ENCODE assay signal across 24 mouse cellular contexts in genomic region chr7:82366056-82366455, GRCm38 (mm10). TPM values are rescaled to one million over a fixed set of nuclear protein-coding genes. Genes with fewer than 3 reads are reported as not detected.
A peak's percentile ranks its signal among the peaks of the same experiment; 100 is the strongest.
DNase-seq lines count a peak whose midpoint lies in the region; ATAC-seq and TF ChIP-seq lines count a peak whose summit lies in the region.
"Had no signal": no experiment of that assay in that cellular context is flagged by ENCODE, and none has a peak within 500 bp of the region (broad histone marks: within the 10 kb centered on the region; RNA-seq: fewer than 3 reads in every experiment).

No protein-coding gene starts in this region.

- no peaks in the 10 kb centered on the region for H3K27me3 ChIP-seq in kidney, embryonic 15.5 days
- no peaks in the 10 kb centered on the region for H3K27me3 ChIP-seq in lung, embryonic 14.5 days (ENCODE audit: insufficient read depth, low read length)
- H3K27me3 ChIP-seq in CH12.LX (replicated peaks): peaks cover 2% of the 10 kb centered on the region
- H3K27me3 ChIP-seq in intestine, embryonic 16.5 days (replicated peaks; ENCODE audit: control insufficient read depth, insufficient read depth, low read length): no peaks in the 10 kb centered on the region
- H3K27me3 ChIP-seq: embryonic facial prominence, embryonic 15.5 days; limb, embryonic 13.5 days; liver, embryonic 13.5 days; megakaryocyte, embryonic 14.5 days; midbrain, embryonic 13.5 days had no signal

- no peaks in the 10 kb centered on the region for H3K4me1 ChIP-seq in kidney, embryonic 15.5 days
- 0 out of 2 replicates have a peak, but pooled peaks cover 3% of the 10 kb centered on the region for H3K4me1 ChIP-seq in lung, embryonic 14.5 days (ENCODE audit: insufficient read depth)
- H3K4me1 ChIP-seq in CH12.LX (ENCODE audit: control insufficient read depth in 1 of 2, insufficient read depth in 2 of 2): peaks cover 0 to 2% of the 10 kb centered on the region in 2 experiments; a peak in 2 of 4 replicates
- H3K4me1 ChIP-seq in intestine, embryonic 16.5 days (ENCODE audit: control insufficient read depth, insufficient read depth, low read length): no peaks in the 10 kb centered on the region
- H3K4me1 ChIP-seq: hindbrain, embryonic 10.5 days; liver, embryonic 13.5 days; midbrain, embryonic 13.5 days had no signal

- H3K79me2 ChIP-seq in CH12.LX (replicated peaks; ENCODE audit: control insufficient read depth, extremely low read depth, insufficient read depth, poor library complexity, severe bottlenecking): no peaks in the 10 kb centered on the region

- no peak for TF ChIP-seq RAD21 in CH12.LX (IDR thresholded peaks at IDR 0.05; ENCODE audit: low read depth, low read length)

- peak; percentile 29; the same call in 1 of the 2 replicates for ATAC-seq in kidney, embryonic 15.5 days (replicated peaks; ENCODE audit: low FRiP score)
- peak; percentile 56; the same call in 1 of the 2 replicates for ATAC-seq in lung, embryonic 14.5 days (ENCODE audit: insufficient read depth)
- ATAC-seq in intestine, embryonic 16.5 days: peak; percentile 60
- no peak for ATAC-seq in cerebellum, adult (ENCODE audit: insufficient number of reproducible peaks, low FRiP score, low TSS enrichment)
- ATAC-seq: forebrain, embryonic 14.5 days; hindbrain, postnatal 0 days; midbrain, embryonic 13.5 days had no signal

- no peak for DNase-seq in kidney, adult 18-20 months
- DNase-seq in lung, embryonic 14.5 days: peak; percentile 63
- no peak for DNase-seq in lung, postnatal 25 days (ENCODE audit: low spot score)
- DNase-seq in CH12.LX (ENCODE audit: extremely low read depth): no peak
- DNase-seq: adrenal gland, postnatal 14 days; cerebellum, adult 8-10 months; cerebellum, postnatal 36 days; embryo, embryonic 11 days; gastrocnemius, adult 2 months; liver, embryonic 13.5 days; lung, adult 2 months had no signal

- TF ChIP-seq POLR2A in CH12.LX (IDR thresholded peaks at IDR 0.05; ENCODE audit: low read depth, low read length): no peak

- peak; percentile 33; the same call in 1 of the 2 replicates for TF ChIP-seq EP300 in CH12.LX (IDR thresholded peaks at IDR 0.05; ENCODE audit: low read length)

- H3K4me3 ChIP-seq in kidney, embryonic 15.5 days (replicated peaks): no peak overlapping the region
- no peak overlapping the region for H3K4me3 ChIP-seq in lung, embryonic 14.5 days (ENCODE audit: low read depth, low read length)
- no peak overlapping the region for H3K4me3 ChIP-seq in CH12.LX (replicated peaks in 1 of 3; ENCODE audit: low read depth in 2 of 3, low read length in 2 of 3, poor library complexity in 1 of 3)
- H3K4me3 ChIP-seq in intestine, embryonic 16.5 days (ENCODE audit: low read length): no peak overlapping the region
- H3K4me3 ChIP-seq: embryonic facial prominence, embryonic 15.5 days; gastrocnemius, adult 2 months; hindbrain, embryonic 10.5 days; limb, embryonic 13.5 days; liver, embryonic 13.5 days; midbrain, embryonic 13.5 days had no signal

- H3K9ac ChIP-seq in kidney, embryonic 15.5 days: no peak overlapping the region
- H3K9ac ChIP-seq in lung, embryonic 14.5 days: no peak overlapping the region
- no peak overlapping the region for H3K9ac ChIP-seq in CH12.LX (ENCODE audit: insufficient read depth, low read depth)
- H3K9ac ChIP-seq in intestine, embryonic 16.5 days (ENCODE audit: low read depth, low read length): no peak overlapping the region
- H3K9ac ChIP-seq: embryonic facial prominence, embryonic 15.5 days; limb, embryonic 13.5 days; liver, embryonic 13.5 days; midbrain, embryonic 13.5 days had no signal

- no peaks in the 10 kb centered on the region for H3K9me3 ChIP-seq in kidney, embryonic 15.5 days (replicated peaks)
- no peaks in the 10 kb centered on the region for H3K9me3 ChIP-seq in lung, embryonic 14.5 days (ENCODE audit: low read depth, low read length)
- H3K9me3 ChIP-seq in CH12.LX (replicated peaks; ENCODE audit: low read length): no peaks in the 10 kb centered on the region
- no peaks in the 10 kb centered on the region for H3K9me3 ChIP-seq in intestine, embryonic 16.5 days (ENCODE audit: control insufficient read depth, low read length)
- H3K9me3 ChIP-seq: embryonic facial prominence, embryonic 15.5 days; hindbrain, embryonic 10.5 days; limb, embryonic 13.5 days; liver, embryonic 13.5 days; midbrain, embryonic 13.5 days had no signal

- in situ Hi-C loops in CH12.LX (cut with MboI; ENCODE audit: low pct_ligation_motif_present, low pct_unique_long_range_greater_than_20kb, low sequenced_read_pairs): no loop called here

- no peak for TF ChIP-seq CTCF in lung, embryonic 14.5 days (IDR thresholded peaks at IDR 0.05; ENCODE audit: low read depth)
- no peak for TF ChIP-seq CTCF in CH12.LX (conservative IDR thresholded peaks at IDR 0.05 in 1 of 2, IDR thresholded peaks at IDR 0.05 in 1 of 2; ENCODE audit: low read depth in 2 of 2, low read length in 2 of 2)

- 39% methylated on average over 4 of the region's 4 CpGs for WGBS in kidney, embryonic 15.5 days
- 22% methylated on average over 4 of the region's 4 CpGs for WGBS in lung, embryonic 14.5 days
- WGBS in intestine, embryonic 16.5 days: 40% methylated on average over 4 of the region's 4 CpGs

- no peak overlapping the region for H3K4me2 ChIP-seq in kidney, embryonic 15.5 days
- H3K4me2 ChIP-seq in lung, embryonic 14.5 days: no peak overlapping the region
- H3K4me2 ChIP-seq in CH12.LX (ENCODE audit: insufficient read depth, low read depth, poor library complexity, severe bottlenecking): no peak overlapping the region
- H3K4me2 ChIP-seq in intestine, embryonic 16.5 days (ENCODE audit: low read depth, low read length): no peak overlapping the region
- H3K4me2 ChIP-seq: embryonic facial prominence, embryonic 15.5 days; heart, embryonic 11.5 days; limb, embryonic 13.5 days; liver, embryonic 13.5 days; midbrain, embryonic 13.5 days had no signal

- dilution Hi-C loops in CH12.LX (cut with MboI; ENCODE audit: extremely low pct_ligation_motif_present, extremely low pct_unique_long_range_greater_than_20kb, low sequenced_read_pairs): no loop called here

- H3K27ac ChIP-seq in kidney, embryonic 15.5 days: no peak overlapping the region
- H3K27ac ChIP-seq in lung, embryonic 14.5 days (ENCODE audit: low read depth): no peak overlapping the region
- no peak overlapping the region for H3K27ac ChIP-seq in CH12.LX (ENCODE audit: insufficient read depth, low read depth)
- H3K27ac ChIP-seq in intestine, embryonic 16.5 days (ENCODE audit: low read length): no peak overlapping the region
- H3K27ac ChIP-seq: embryonic facial prominence, embryonic 15.5 days; gastrocnemius, adult 2 months; hindbrain, embryonic 10.5 days; hindbrain, postnatal 0 days; limb, embryonic 13.5 days; liver, embryonic 13.5 days; midbrain, embryonic 13.5 days had no signal

- no peaks in the 10 kb centered on the region for H3K36me3 ChIP-seq in kidney, embryonic 15.5 days
- H3K36me3 ChIP-seq in lung, embryonic 14.5 days (ENCODE audit: insufficient read depth): no peaks in the 10 kb centered on the region
- H3K36me3 ChIP-seq in CH12.LX (replicated peaks in 1 of 2; ENCODE audit: control insufficient read depth in 1 of 2, insufficient read depth in 1 of 2, low read length in 1 of 2): no peaks in the 10 kb centered on the region
- no peaks in the 10 kb centered on the region for H3K36me3 ChIP-seq in intestine, embryonic 16.5 days (ENCODE audit: control insufficient read depth, insufficient read depth, low read length)
- H3K36me3 ChIP-seq: embryonic facial prominence, embryonic 15.5 days; hindbrain, embryonic 10.5 days; limb, embryonic 13.5 days; liver, embryonic 13.5 days; midbrain, embryonic 13.5 days had no signal

TF ChIP-seq in CH12.LX, 34 proteins besides CTCF, POLR2A, EP300 and RAD21:
- 0 out of 2 replicates have a peak, but pooled peaks have one; percentile 30 for TF ChIP-seq BHLHE40 (IDR thresholded peaks at IDR 0.05; ENCODE audit: low read depth, low read length)
- TF ChIP-seq MEF2A (IDR thresholded peaks at IDR 0.05; ENCODE audit: borderline replicate concordance, low read depth, low read length): no peak
- TF ChIP-seq IRF4 (IDR thresholded peaks at IDR 0.05; ENCODE audit: low read depth, low read length): no peak
- no peak for TF ChIP-seq JUND (conservative IDR thresholded peaks at IDR 0.05; ENCODE audit: low read depth, low read length)
- TF ChIP-seq ZMIZ1 (IDR thresholded peaks at IDR 0.05; ENCODE audit: low read depth, low read length): no peak
- no peak for TF ChIP-seq MAX (IDR thresholded peaks at IDR 0.05; ENCODE audit: low read length)
- TF ChIP-seq ZNF384 (IDR thresholded peaks at IDR 0.05; ENCODE audit: low read depth, low read length): peak; percentile 42
- TF ChIP-seq USF2 (conservative IDR thresholded peaks at IDR 0.05; ENCODE audit: low read depth, low read length): no peak
- TF ChIP-seq E2F4 (IDR thresholded peaks at IDR 0.05; ENCODE audit: insufficient replicate concordance, low read depth, low read length): no peak
- TF ChIP-seq MYC (IDR thresholded peaks at IDR 0.05; ENCODE audit: low read depth, low read length): no peak

RNA-seq across cellular contexts. Expression of gene Adamtsl3, which starts 30.6 kb away (rescaled TPM):
- 0.43 and 0.58 TPM in 2 replicates for polyA plus RNA-seq in kidney, embryonic 15.5 days (2015; fragmentation: Nextera tagmentation; extraction: Ambion mirVana)
- 0.58 and 0.93 TPM in 2 replicates for polyA plus RNA-seq in lung, embryonic 14.5 days (2014; fragmentation: Nextera tagmentation; extraction: Ambion mirVana)
- total RNA-seq in CH12.LX (2012; rRNA removed): not detected in 2 replicates
- not detected in 2 replicates for total RNA-seq in CH12.LX (2014; rRNA removed)
- polyA plus RNA-seq in CH12.LX (2012; ENCODE audit: insufficient read length, low read depth): not detected in 2 replicates
- 0.61 and 0.68 TPM in 2 replicates for polyA plus RNA-seq in intestine, embryonic 16.5 days (2015; fragmentation: Nextera tagmentation; extraction: Ambion mirVana)
- total RNA-seq: monocyte, adult 5-6 weeks; neutrophil, adult 5-6 weeks had no signal
